8 mouse cellular contexts compared by ENCODE assay signal in genomic region chr6:86669240-86669727, GRCm38 (mm10). TPM values are rescaled to one million over a fixed set of nuclear protein-coding genes. Genes with fewer than 3 reads are reported as not detected.
DNase-seq lines count a peak whose midpoint lies in the region; ATAC-seq lines count a peak whose summit lies in the region.

No protein-coding gene starts in this region.

- H3K9ac ChIP-seq in heart, embryonic 13.5 days, result peak overlapping the region; percentile 79
- H3K9ac ChIP-seq in liver, embryonic 12.5 days, result peak overlapping the region; percentile 97
- peak overlapping the region; percentile 27; the same call in 1 of the 2 replicates for H3K9ac ChIP-seq in stomach, embryonic 15.5 days

- ATAC-seq in heart, embryonic 13.5 days (ENCODE audit: extremely low read depth, insufficient number of reproducible peaks, low FRiP score, low TSS enrichment), result peak; percentile 100
- ATAC-seq in liver, embryonic 12.5 days, result peak; percentile 99
- peak; percentile 100 for ATAC-seq in stomach, embryonic 15.5 days (ENCODE audit: insufficient read depth, low FRiP score, low read depth)

- H3K27me3 ChIP-seq in heart, embryonic 13.5 days (replicated peaks), result no peaks in the 10 kb centered on the region
- no peaks in the 10 kb centered on the region for H3K27me3 ChIP-seq in liver, embryonic 12.5 days (replicated peaks)
- no peaks in the 10 kb centered on the region for H3K27me3 ChIP-seq in stomach, embryonic 15.5 days (replicated peaks)

- H3K4me3 ChIP-seq in brown adipose tissue, adult 24 weeks (ENCODE audit: insufficient read depth, low read depth, low read length), result peak overlapping the region; percentile 64
- peak overlapping the region; percentile 93 for H3K4me3 ChIP-seq in heart, embryonic 13.5 days
- H3K4me3 ChIP-seq in liver, embryonic 12.5 days, result peak overlapping the region; percentile 99
- H3K4me3 ChIP-seq in stomach, embryonic 15.5 days (replicated peaks), result peak overlapping the region; percentile 91

- peak overlapping the region; percentile 78 for H3K4me2 ChIP-seq in heart, embryonic 13.5 days
- H3K4me2 ChIP-seq in liver, embryonic 12.5 days, result peak overlapping the region; percentile 79
- peak overlapping the region; percentile 81 for H3K4me2 ChIP-seq in stomach, embryonic 15.5 days

- no peaks in the 10 kb centered on the region for H3K9me3 ChIP-seq in heart, embryonic 13.5 days
- no peaks in the 10 kb centered on the region for H3K9me3 ChIP-seq in liver, embryonic 12.5 days (replicated peaks)
- H3K9me3 ChIP-seq in stomach, embryonic 15.5 days, result no peaks in the 10 kb centered on the region

- DNase-seq in CD4-positive, CD25-positive, alpha-beta regulatory T cell, adult 2 months (ENCODE audit: low read depth, low spot score), result peak; percentile 99
- peak; percentile 85 for DNase-seq in fat pad, adult 2 months (ENCODE audit: extremely low read depth, low read depth, low spot score)
- peak; percentile 100 for DNase-seq in kidney, postnatal 10 days
- peak; percentile 100 for DNase-seq in natural killer cell, adult 2 months (ENCODE audit: low spot score in 2 of 2)

- under 1% methylated on average over 32 of the region's 37 CpGs for WGBS in heart, embryonic 13.5 days
- 1% methylated on average over 37 of the region's 37 CpGs for WGBS in liver, embryonic 12.5 days (ENCODE audit: insufficient replicate concordance)
- WGBS in stomach, embryonic 15.5 days, result under 1% methylated on average over 37 of the region's 37 CpGs

- peaks cover 53% of the 10 kb centered on the region for H3K36me3 ChIP-seq in heart, embryonic 13.5 days
- peaks cover 64% of the 10 kb centered on the region for H3K36me3 ChIP-seq in liver, embryonic 12.5 days
- H3K36me3 ChIP-seq in stomach, embryonic 15.5 days, result peaks cover 18% of the 10 kb centered on the region

- H3K4me1 ChIP-seq in brown adipose tissue, adult 24 weeks (ENCODE audit: control insufficient read depth, insufficient read depth, insufficient read length, low read length), result 0 out of 2 replicates have a peak, but pooled peaks cover 2% of the 10 kb centered on the region
- H3K4me1 ChIP-seq in heart, embryonic 13.5 days, result peaks cover 19% of the 10 kb centered on the region
- peaks cover 53% of the 10 kb centered on the region for H3K4me1 ChIP-seq in liver, embryonic 12.5 days
- H3K4me1 ChIP-seq in stomach, embryonic 15.5 days, result peaks cover 15% of the 10 kb centered on the region; the same call in 1 of the 2 replicates

- H3K27ac ChIP-seq in brown adipose tissue, adult 24 weeks (replicated peaks; ENCODE audit: low read depth, low read length), result peak overlapping the region; percentile 53
- peak overlapping the region; percentile 76 for H3K27ac ChIP-seq in heart, embryonic 13.5 days (replicated peaks)
- peak overlapping the region; percentile 81 for H3K27ac ChIP-seq in liver, embryonic 12.5 days
- peak overlapping the region; percentile 57 for H3K27ac ChIP-seq in stomach, embryonic 15.5 days

RNA-seq across cellular contexts. Expression of gene Mxd1, which starts 0.3 kb away (rescaled TPM):
- 3.4 and 4.9 TPM in 2 replicates for polyA plus RNA-seq in brown adipose tissue, adult 24 weeks (2012; ENCODE audit: insufficient read depth, insufficient read length, missing spikeins)
- polyA plus RNA-seq in heart, embryonic 13.5 days (2015; fragmentation: Nextera tagmentation; extraction: Ambion mirVana), result 8.5 and 10.0 TPM in 2 replicates
- 35.1 and 39.7 TPM in 2 replicates for polyA plus RNA-seq in liver, embryonic 12.5 days (2016; fragmentation: Nextera tagmentation; extraction: Ambion mirVana)
- 15.1 and 18.6 TPM in 2 replicates for polyA plus RNA-seq in stomach, embryonic 15.5 days (2015; fragmentation: Nextera tagmentation; extraction: Ambion mirVana)

RNA-seq across cellular contexts. Expression of gene Snrnp27, which starts 15.0 kb away (rescaled TPM):
- polyA plus RNA-seq in brown adipose tissue, adult 24 weeks (2012; ENCODE audit: insufficient read depth, insufficient read length, missing spikeins), result 113 and 121 TPM in 2 replicates
- polyA plus RNA-seq in heart, embryonic 13.5 days (2015; fragmentation: Nextera tagmentation; extraction: Ambion mirVana), result 72.2 and 81.7 TPM in 2 replicates
- 82.0 and 85.1 TPM in 2 replicates for polyA plus RNA-seq in liver, embryonic 12.5 days (2016; fragmentation: Nextera tagmentation; extraction: Ambion mirVana)
- polyA plus RNA-seq in stomach, embryonic 15.5 days (2015; fragmentation: Nextera tagmentation; extraction: Ambion mirVana), result 108 and 115 TPM in 2 replicates

RNA-seq across cellular contexts. Expression of gene Asprv1, which starts 41.3 kb away (rescaled TPM):
- 0.67 and 0.96 TPM in 2 replicates for polyA plus RNA-seq in brown adipose tissue, adult 24 weeks (2012; ENCODE audit: insufficient read depth, insufficient read length, missing spikeins)
- polyA plus RNA-seq in heart, embryonic 13.5 days (2015; fragmentation: Nextera tagmentation; extraction: Ambion mirVana), result 0.09 TPM in 2 replicates
- polyA plus RNA-seq in liver, embryonic 12.5 days (2016; fragmentation: Nextera tagmentation; extraction: Ambion mirVana), result 0.13 TPM in 2 replicates
- 30.9 and 104 TPM in 2 replicates for polyA plus RNA-seq in stomach, embryonic 15.5 days (2015; fragmentation: Nextera tagmentation; extraction: Ambion mirVana)

Comparison
In these comparisons a context has a peak if more than half of its experiments do, and no peak if none do; other contexts are left out.
1. Peak in every context shown above with its lines: DNase-seq, ATAC-seq, H3K4me3 ChIP-seq and H3K27ac ChIP-seq.
2. H3K9ac ChIP-seq: peak in every context shown above with its lines; median percentile 97 in liver, embryonic 12.5 days; 79 in heart, embryonic 13.5 days; 27 in stomach, embryonic 15.5 days.
3. RNA of gene Asprv1, which starts 41.3 kb away (polyA plus RNA-seq): 30.9 to 104 TPM in stomach, embryonic 15.5 days; 0.67 to 0.96 TPM in brown adipose tissue, adult 24 weeks, 0.13 TPM in liver, embryonic 12.5 days and 0.09 TPM in heart, embryonic 13.5 days; every median in the first group is over 10 times any median in the second.